ENCODE assay signal across 9 mouse cellular contexts in genomic region chr13:45545974-45546373, GRCm38 (mm10). TPM values are rescaled to one million over a fixed set of nuclear protein-coding genes. Genes with fewer than 3 reads are reported as not detected.
DNase-seq lines count a peak whose midpoint lies in the region; ATAC-seq and TF ChIP-seq lines count a peak whose summit lies in the region.
"Had no signal": no experiment of that assay in that cellular context is flagged by ENCODE, and none has a peak within 500 bp of the region (broad histone marks: within the 10 kb centered on the region; RNA-seq: fewer than 3 reads in every experiment).

No protein-coding gene starts in this region.

- no peak for DNase-seq in forebrain, embryonic 10.5 days (ENCODE audit: extremely low spot score, low spot score)
- DNase-seq in forebrain, embryonic 14.5 days (ENCODE audit: low spot score), result no peak
- DNase-seq in ovary, adult 18-20 months (ENCODE audit: low spot score), result peak; percentile 70
- no peak for DNase-seq in ovary, postnatal 14 days (ENCODE audit: low spot score)
- DNase-seq in left cerebral cortex, adult 2 months (ENCODE audit: extremely low spot score in 1 of 2, low spot score in 2 of 2), result no peak
- no peak for DNase-seq in left cerebral cortex, adult 11 months (ENCODE audit: low spot score)

- no peak overlapping the region for H3K4me2 ChIP-seq in forebrain, embryonic 14.5 days (ENCODE audit: low read length)
- no peak overlapping the region for H3K4me2 ChIP-seq in intestine, embryonic 16.5 days (ENCODE audit: low read depth, low read length)
- H3K4me2 ChIP-seq in stomach, embryonic 15.5 days, result no peak overlapping the region

- intact Hi-C loops in left cerebral cortex, adult 2 months (cut with DNase I), result no loop called here

- H3K9me3 ChIP-seq in forebrain, embryonic 10.5 days, result no peaks in the 10 kb centered on the region
- no peaks in the 10 kb centered on the region for H3K9me3 ChIP-seq in forebrain, embryonic 14.5 days (replicated peaks; ENCODE audit: control insufficient read depth, low read length)
- no peaks in the 10 kb centered on the region for H3K9me3 ChIP-seq in intestine, embryonic 16.5 days (ENCODE audit: control insufficient read depth, low read length)
- no peaks in the 10 kb centered on the region for H3K9me3 ChIP-seq in stomach, embryonic 15.5 days

- H3K4me3 ChIP-seq in forebrain, embryonic 10.5 days, result no peak overlapping the region
- no peak overlapping the region for H3K4me3 ChIP-seq in forebrain, embryonic 14.5 days (ENCODE audit: low read depth, low read length)
- H3K4me3 ChIP-seq in intestine, embryonic 16.5 days (ENCODE audit: low read length), result no peak overlapping the region
- no peak overlapping the region for H3K4me3 ChIP-seq in stomach, embryonic 15.5 days (replicated peaks)
- no peak overlapping the region for H3K4me3 ChIP-seq in left cerebral cortex, adult 2 months

- no peak overlapping the region for H3K9ac ChIP-seq in forebrain, embryonic 14.5 days (ENCODE audit: low read length)
- H3K9ac ChIP-seq in intestine, embryonic 16.5 days (ENCODE audit: low read depth, low read length), result no peak overlapping the region
- H3K9ac ChIP-seq in stomach, embryonic 15.5 days, result no peak overlapping the region

- TF ChIP-seq CTCF in left cerebral cortex, adult 2 months (IDR thresholded peaks at IDR 0.05), result no peak

- ATAC-seq in forebrain, embryonic 14.5 days, result no peak
- ATAC-seq in intestine, embryonic 16.5 days, result peak; percentile 79
- peak; percentile 93 for ATAC-seq in stomach, embryonic 15.5 days (ENCODE audit: insufficient read depth, low FRiP score, low read depth)

- WGBS in forebrain, embryonic 10.5 days, result 88% methylated on average over 13 of the region's 13 CpGs
- 88% methylated on average over 13 of the region's 13 CpGs for WGBS in forebrain, embryonic 14.5 days
- WGBS in intestine, embryonic 16.5 days, result 79% methylated on average over 13 of the region's 13 CpGs
- WGBS in stomach, embryonic 15.5 days, result 69% methylated on average over 13 of the region's 13 CpGs

- no peaks in the 10 kb centered on the region for H3K27me3 ChIP-seq in forebrain, embryonic 10.5 days (ENCODE audit: poor library complexity, severe bottlenecking)
- H3K27me3 ChIP-seq in forebrain, embryonic 14.5 days (replicated peaks; ENCODE audit: control insufficient read depth, insufficient read depth, low read length), result no peaks in the 10 kb centered on the region
- H3K27me3 ChIP-seq in intestine, embryonic 16.5 days (replicated peaks; ENCODE audit: control insufficient read depth, insufficient read depth, low read length), result no peaks in the 10 kb centered on the region
- H3K27me3 ChIP-seq in stomach, embryonic 15.5 days (replicated peaks), result no peaks in the 10 kb centered on the region

- H3K4me1 ChIP-seq in forebrain, embryonic 10.5 days, result peaks cover 6% of the 10 kb centered on the region; the same call in 1 of the 2 replicates
- no peaks in the 10 kb centered on the region for H3K4me1 ChIP-seq in forebrain, embryonic 14.5 days (ENCODE audit: control insufficient read depth, insufficient read depth, low read length)
- H3K4me1 ChIP-seq in intestine, embryonic 16.5 days (ENCODE audit: control insufficient read depth, insufficient read depth, low read length), result no peaks in the 10 kb centered on the region
- no peaks in the 10 kb centered on the region; the same call in 1 of the 2 replicates for H3K4me1 ChIP-seq in stomach, embryonic 15.5 days

- H3K36me3 ChIP-seq in forebrain, embryonic 10.5 days (replicated peaks), result no peaks in the 10 kb centered on the region
- no peaks in the 10 kb centered on the region for H3K36me3 ChIP-seq in forebrain, embryonic 14.5 days (ENCODE audit: control insufficient read depth, insufficient read depth, low read length)
- peaks cover 2% of the 10 kb centered on the region; the same call in 1 of the 2 replicates for H3K36me3 ChIP-seq in intestine, embryonic 16.5 days (ENCODE audit: control insufficient read depth, insufficient read depth, low read length)
- H3K36me3 ChIP-seq in stomach, embryonic 15.5 days, result no peaks in the 10 kb centered on the region

- H3K27ac ChIP-seq in forebrain, embryonic 10.5 days, result peak overlapping the region; percentile 51
- no peak overlapping the region for H3K27ac ChIP-seq in forebrain, embryonic 14.5 days (ENCODE audit: low read depth, low read length)
- H3K27ac ChIP-seq in intestine, embryonic 16.5 days (ENCODE audit: low read length), result no peak overlapping the region
- no peak overlapping the region for H3K27ac ChIP-seq in stomach, embryonic 15.5 days
- H3K27ac ChIP-seq in left cerebral cortex, adult 2 months, result no peak overlapping the region
- H3K27ac ChIP-seq: macrophage had no signal

RNA-seq across cellular contexts. Expression of gene Gmpr, which starts 38.7 kb away (rescaled TPM):
- 27.3 and 31.5 TPM in 2 replicates for polyA plus RNA-seq in forebrain, embryonic 10.5 days (2016; fragmentation: Nextera tagmentation; extraction: Ambion mirVana)
- polyA plus RNA-seq in forebrain, embryonic 14.5 days (2014; fragmentation: Nextera tagmentation; extraction: Ambion mirVana), result 24.3 and 25.7 TPM in 2 replicates
- 24.4 and 31.1 TPM in 2 replicates for polyA plus RNA-seq in intestine, embryonic 16.5 days (2015; fragmentation: Nextera tagmentation; extraction: Ambion mirVana)
- polyA plus RNA-seq in stomach, embryonic 15.5 days (2015; fragmentation: Nextera tagmentation; extraction: Ambion mirVana), result 35.2 and 50.5 TPM in 2 replicates
- total RNA-seq in left cerebral cortex, adult 2 months (2021), result 10 to 100 TPM; 46.0 to 50.6 TPM
